Mouse (Mus musculus) bone marrow macrophage, adult 2 months (primary cell): ENCODE measurements at regions not wholly inside any gene's neighbourhood (a gene's known extent, or its start where the extent isn't known, plus 50 kb on each side); places are given as distances from the start of the nearest gene placed in this dataset.

Source experiments
- H3K27ac ChIP-seq: 2 replicates; pipeline ENCODE4 v1.5.1; 2012; ENCODE audit warnings: low read depth, low read length; ENCODE audit not compliant: insufficient read depth
- H3K4me1 ChIP-seq: 2 replicates; pipeline ENCODE4 v1.6.1; 2012; ENCODE audit warnings: low read length; ENCODE audit not compliant: control insufficient read depth, insufficient read depth
- H3K4me3 ChIP-seq: 2 replicates; pipeline ENCODE4 v1.5.1; 2012; ENCODE audit warnings: mild to moderate bottlenecking, low read length, moderate library complexity; ENCODE audit not compliant: insufficient read depth
- CTCF ChIP-seq: IDR thresholded peaks from 2 replicates; pipeline ENCODE4 v1.5.1; 2012; ENCODE audit warnings: low read depth, mild to moderate bottlenecking, low read length, moderate library complexity
- POLR2A ChIP-seq: IDR thresholded peaks from 2 replicates; pipeline ENCODE4 v1.6.1; 2012; ENCODE audit warnings: mild to moderate bottlenecking, low read depth, low read length, borderline replicate concordance

DNA sequence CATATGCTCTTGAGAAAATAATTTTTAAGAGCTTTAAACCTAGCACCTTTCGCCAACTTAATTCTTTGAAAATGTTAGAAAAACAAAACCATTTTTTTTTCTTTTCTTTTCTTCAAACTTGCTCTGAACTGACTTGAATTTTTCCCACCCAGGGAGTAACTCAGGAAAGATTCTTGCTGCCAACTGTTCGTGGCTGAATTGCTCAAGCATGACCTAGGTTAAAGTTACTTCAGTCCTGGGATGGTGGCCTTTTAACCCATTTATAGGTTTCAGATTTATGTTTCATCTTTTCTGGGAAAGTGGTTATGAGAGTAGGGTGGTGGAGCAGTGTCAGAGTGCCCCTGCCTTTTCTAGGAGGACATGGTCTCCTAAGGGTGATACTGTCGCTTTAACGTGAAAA, 466.4 kb upstream of the N6amt1 start:
- Histone ChIP-seq H3K27ac (no peak overlapping the region), H3K4me3 (no peak overlapping the region), H3K4me1 (no peaks in the 10 kb centered on the region)
- TF ChIP-seq CTCF: no peak
- no peak for TF ChIP-seq POLR2A

GRCm38 (mm10) chr16:86883862-86884261, 470.1 kb upstream of the N6amt1 start:
- TF ChIP-seq POLR2A (no peak), CTCF (no peak)
- Histone ChIP-seq H3K27ac (no peak overlapping the region), H3K4me1 (no peaks in the 10 kb centered on the region), H3K4me3 (no peak overlapping the region)

- Histone ChIP-seq H3K4me1 (no peaks in the 10 kb centered on the region), H3K27ac (no peak overlapping the region), H3K4me3 (no peak overlapping the region)
- TF ChIP-seq CTCF: no peak
- no peak for TF ChIP-seq POLR2A
Observed at GRCm38 (mm10) chr16:86882529-86882928, 471.5 kb upstream of the N6amt1 start.

DNA sequence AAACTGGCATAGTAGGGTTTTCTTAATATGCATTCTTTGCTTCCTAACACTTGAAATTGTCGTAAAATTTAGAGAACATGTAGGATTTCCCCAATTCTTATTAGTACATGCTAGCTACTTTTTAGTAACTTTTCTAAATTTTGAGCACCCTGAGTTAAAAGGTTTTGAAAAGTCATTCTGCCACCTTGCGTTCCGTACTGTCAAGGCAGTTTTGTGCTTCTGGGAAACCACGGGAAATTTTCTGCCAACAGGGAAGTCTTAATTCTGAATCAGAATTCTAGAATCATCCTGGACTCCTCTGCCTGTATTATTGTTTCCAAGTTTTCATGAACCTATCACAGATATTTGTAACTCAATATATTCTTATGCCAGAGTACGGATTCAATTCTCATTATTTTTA, 472.4 kb upstream of the N6amt1 start:
- Histone ChIP-seq H3K4me1 (no peaks in the 10 kb centered on the region), H3K27ac (no peak overlapping the region), H3K4me3 (no peak overlapping the region)
- TF ChIP-seq POLR2A (no peak), CTCF (no peak)

GRCm38 (mm10) chr16:86860828-86861227, 493.2 kb upstream of the N6amt1 start:
- Histone ChIP-seq H3K4me3 (no peak overlapping the region), H3K27ac (no peak overlapping the region), H3K4me1 (no peaks in the 10 kb centered on the region)
- TF ChIP-seq CTCF (no peak), POLR2A (no peak)

- Histone ChIP-seq H3K27ac (no peak overlapping the region), H3K4me1 (no peaks in the 10 kb centered on the region), H3K4me3 (no peak overlapping the region)
- no peak for TF ChIP-seq CTCF
- no peak for TF ChIP-seq POLR2A
Observed at GRCm38 (mm10) chr16:86855891-86856290, 498.1 kb upstream of the N6amt1 start.

DNA sequence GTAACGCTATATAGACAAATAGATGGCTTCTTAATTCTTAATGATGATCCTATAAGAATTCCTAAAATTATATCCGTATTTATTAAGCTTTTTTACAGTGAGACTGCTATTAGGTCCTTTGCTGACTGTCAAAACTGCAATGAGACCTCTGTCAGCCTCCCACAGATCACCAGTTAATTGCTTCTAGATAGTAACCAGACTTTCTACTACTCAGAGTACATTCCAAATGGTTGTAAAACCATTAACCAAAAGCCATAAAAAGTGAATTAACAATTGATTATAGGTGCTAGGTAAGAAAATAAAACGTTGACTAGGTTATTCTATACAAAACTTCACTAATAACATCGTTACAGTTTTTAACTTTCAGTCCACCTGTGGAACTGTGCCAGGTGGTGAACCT, 498.7 kb upstream of the N6amt1 start:
- no peak overlapping the region for H3K4me3 ChIP-seq
- no peaks in the 10 kb centered on the region for H3K4me1 ChIP-seq
- TF ChIP-seq CTCF (no peak), POLR2A (no peak)
- no peak overlapping the region for H3K27ac ChIP-seq

- TF ChIP-seq POLR2A: no peak
- TF ChIP-seq CTCF: no peak
- Histone ChIP-seq H3K27ac (no peak overlapping the region), H3K4me3 (no peak overlapping the region), H3K4me1 (no peaks in the 10 kb centered on the region)
Observed at GRCm38 (mm10) chr16:86853398-86853797, 500.6 kb upstream of the N6amt1 start.

- no peak overlapping the region for H3K27ac ChIP-seq
Observed at GRCm38 (mm10) chr16:86838457-86839337, 515.3 kb upstream of the N6amt1 start.

DNA sequence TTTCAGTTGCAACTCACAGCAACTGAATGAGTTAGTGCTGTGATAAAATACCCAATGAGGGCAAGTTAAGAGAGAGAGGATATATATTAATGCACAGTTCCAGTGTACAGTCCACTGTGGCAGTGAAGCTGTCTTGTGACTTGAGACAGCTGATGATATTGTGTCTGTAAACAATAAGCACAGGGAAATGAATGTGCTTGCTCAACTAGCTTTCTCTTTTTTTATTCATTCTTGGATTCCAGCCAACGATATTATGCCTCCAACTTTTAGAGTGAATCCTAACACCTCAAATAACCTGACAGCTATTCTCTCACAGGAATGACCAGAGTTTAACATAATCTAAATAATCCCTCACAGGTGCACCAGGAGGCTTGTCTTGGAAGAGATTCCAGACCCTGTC, 526.3 kb upstream of the N6amt1 start:
- no peaks in the 10 kb centered on the region for H3K4me1 ChIP-seq
- H3K27ac ChIP-seq: no peak overlapping the region
- no peak overlapping the region for H3K4me3 ChIP-seq
- TF ChIP-seq POLR2A (no peak), CTCF (no peak)

More at GRCm38 (mm10) chr16:86838457-86839337, 515.3 kb upstream of the N6amt1 start:
- TF ChIP-seq POLR2A: no peak
- TF ChIP-seq CTCF: no peak
- H3K4me1 ChIP-seq: no peaks in the 10 kb centered on the region
- H3K4me3 ChIP-seq: no peak overlapping the region
